Mouse (Mus musculus) midbrain, postnatal 0 days (tissue): ENCODE results near the gene Gm9945. TPM values are rescaled to one million over a fixed set of nuclear protein-coding genes. Genes with fewer than 3 reads are reported as not detected.

Experiments used
- ATAC-seq: fragments of 200-750 bp; cut with Nextera tagmentation; 2 replicates; pipeline ENCODE4 v1.8.0; 2017; ENCODE audit warnings: moderate number of reproducible peaks, mild to moderate bottlenecking, moderate TSS enrichment, moderate library complexity; ENCODE audit not compliant: low FRiP score
- DNase-seq: peaks from one replicate; pipeline ENCODE4 v3.0.0-alpha.2; 2015; ENCODE audit warnings: low spot score
- H3K27ac ChIP-seq: fragments of 300-500 bp; sonication (generic); 2 replicates; pipeline ENCODE4 v1.5.1; 2014; ENCODE audit warnings: low read depth, mild to moderate bottlenecking, low read length, mixed read lengths
- H3K27me3 ChIP-seq: fragments of 300-500 bp; sonication (generic); 2 replicates; pipeline ENCODE4 v1.6.1; 2014; ENCODE audit warnings: low read length, control low read depth, mixed read lengths; ENCODE audit not compliant: insufficient read depth
- H3K36me3 ChIP-seq: fragments of 300-500 bp; sonication (generic); 2 replicates; pipeline ENCODE4 v1.6.1; 2014; ENCODE audit warnings: low read length, control low read depth, mixed read lengths; ENCODE audit not compliant: insufficient read depth
- H3K4me1 ChIP-seq: fragments of 300-500 bp; sonication (generic); 2 replicates; pipeline ENCODE4 v1.6.1; 2014; ENCODE audit warnings: mild to moderate bottlenecking, control low read depth, antibody characterized with exemption, low read length, mixed read lengths; ENCODE audit not compliant: insufficient read depth
- H3K4me2 ChIP-seq: fragments of 300-500 bp; sonication (generic); 2 replicates; pipeline ENCODE4 v1.6.1; 2014; ENCODE audit warnings: low read depth, mild to moderate bottlenecking, low read length, mixed read lengths; ENCODE audit not compliant: poor library complexity, severe bottlenecking
- H3K4me3 ChIP-seq: fragments of 300-500 bp; sonication (generic); 2 replicates; pipeline ENCODE4 v1.5.1; 2014; ENCODE audit warnings: low read depth, mild to moderate bottlenecking, low read length, moderate library complexity
- H3K9ac ChIP-seq: fragments of 300-500 bp; sonication (generic); replicated peaks from 2 replicates; pipeline ENCODE4 v1.6.1; 2014; ENCODE audit warnings: mild to moderate bottlenecking, low read length, moderate library complexity, mixed read lengths; ENCODE audit not compliant: poor library complexity, severe bottlenecking
- H3K9me3 ChIP-seq: fragments of 300-500 bp; sonication (generic); 2 replicates; pipeline ENCODE4 v1.6.1; 2016; ENCODE audit warnings: low read length, control low read depth
- CTCF ChIP-seq: IDR thresholded peaks from 2 replicates; pipeline ENCODE4 v1.5.1; 2016; ENCODE audit warnings: antibody characterized with exemption, mild to moderate bottlenecking
- WGBS: fragments of 180-500 bp; shearing (Covaris S2); extraction: QIAGEN DNeasy Blood & Tissue Kit; methylation state at CpG from one replicate; pipeline ENCODE4 v1.1.7; 2014; 5-methylcytosine and 5-hydroxymethylcytosine counted together
- polyA plus RNA-seq: library from polyadenylated mRNA; unstranded; fragments of >200 nt; fragmentation: Nextera tagmentation; extraction: Ambion mirVana; gene quantifications from 2 replicates; pipeline ENCODE4 v1.2.1, GENCODE M21; 2015
- total RNA-seq: library from RNA; depleted of rRNA; stranded (reverse); fragments of >200 nt; gene quantifications from 2 replicates; pipeline ENCODE4 v1.2.3, GENCODE M21; 2014; rRNA removed

Gm9945 gene
- total and polyA plus RNA-seq, 2 experiments from 2014 or later, result 0.33 TPM; not detected in 1

GRCm38 (mm10) chr11:53525461-53525860 lies 45.5 kb downstream of the Gm9945 start:
- ATAC-seq, result no peak
- Histone ChIP-seq H3K9me3 (no peaks in the 10 kb centered on the region), H3K4me3 (no peak overlapping the region), H3K4me2 (no peak overlapping the region), H3K9ac (no peak overlapping the region), H3K27me3 (no peaks in the 10 kb centered on the region), H3K4me1 (peaks cover 16% of the 10 kb centered on the region; the same call in 1 of the 2 replicates), H3K27ac (no peak overlapping the region), H3K36me3 (no peaks in the 10 kb centered on the region)
- DNase-seq, result no peak
- 45% methylated on average over 4 of the region's 4 CpGs for WGBS
- TF ChIP-seq CTCF, result no peak

DNA sequence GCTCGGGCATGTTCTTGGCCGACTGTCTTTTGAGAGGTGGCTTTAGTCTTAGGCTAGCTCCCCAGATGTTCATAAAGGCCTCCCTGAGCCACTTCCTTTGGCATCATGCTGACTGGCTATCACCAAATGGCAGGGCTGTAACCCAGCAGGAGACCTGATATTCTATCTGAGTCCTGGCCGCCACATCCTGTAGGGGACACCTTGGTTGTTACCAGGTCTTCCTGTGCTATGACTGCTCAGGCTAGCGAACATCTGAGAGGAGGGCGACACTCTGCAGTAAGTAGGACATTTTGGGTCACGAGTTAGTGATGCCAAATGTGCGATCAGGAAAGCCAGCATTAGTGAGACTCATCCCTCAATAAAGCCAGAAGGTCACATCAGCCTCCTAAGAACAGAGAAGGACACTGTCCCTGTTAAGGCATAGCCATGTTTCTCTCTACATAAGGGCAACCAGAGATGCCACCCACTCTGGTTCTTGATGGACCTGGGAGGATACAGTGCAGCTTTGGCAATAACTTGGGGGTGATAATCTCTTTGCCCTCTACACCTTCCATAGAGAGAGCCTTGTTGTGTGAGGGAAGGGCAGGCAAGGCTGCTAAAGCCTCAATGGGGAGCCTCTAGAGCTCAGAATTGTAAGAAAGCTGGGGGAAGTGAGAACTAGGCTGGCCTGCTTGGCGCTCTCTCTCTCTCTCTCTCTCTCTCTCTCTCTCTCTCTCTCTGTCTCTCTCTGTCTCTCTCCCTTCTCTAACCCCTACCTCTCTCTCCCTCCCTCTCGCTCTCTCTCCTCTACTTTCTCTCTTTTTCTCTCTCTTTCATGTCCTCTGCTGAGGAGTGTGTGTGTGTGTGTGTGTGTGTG lies 48.7 kb downstream of the Gm9945 start:
- Histone ChIP-seq H3K4me3 (no peak overlapping the region), H3K9me3 (no peaks in the 10 kb centered on the region), H3K4me1 (peaks cover 16% of the 10 kb centered on the region; the same call in 1 of the 2 replicates), H3K36me3 (peaks cover 2% of the 10 kb centered on the region), H3K27ac (0 out of 2 replicates have a peak overlapping the region, but pooled peaks have one; percentile 8), H3K4me2 (no peak overlapping the region), H3K9ac (no peak overlapping the region), H3K27me3 (no peaks in the 10 kb centered on the region)
- DNase-seq (no peak), ATAC-seq (no peak)
- 80% methylated on average over 9 of the region's 9 CpGs for WGBS
- TF ChIP-seq CTCF, result no peak

DNA sequence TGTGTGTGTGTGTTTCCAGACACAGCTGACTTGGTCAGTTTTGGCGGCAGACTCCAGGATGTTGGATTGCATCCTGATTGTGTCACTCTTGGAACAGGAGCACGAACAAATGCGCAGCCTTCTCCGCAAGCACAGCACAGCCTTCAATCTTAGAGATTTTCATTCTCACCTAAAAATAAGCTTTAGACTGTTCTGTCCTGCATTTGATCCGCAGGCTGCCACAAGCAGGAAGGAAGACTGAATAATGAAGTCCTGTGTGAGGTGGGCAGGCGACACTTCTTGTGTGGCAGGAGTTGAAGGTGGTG lies 49.2 kb downstream of the Gm9945 start:
- Histone ChIP-seq H3K4me1 (peaks cover 14% of the 10 kb centered on the region; the same call in 1 of the 2 replicates), H3K9ac (0 out of 2 replicates have a peak overlapping the region, but pooled peaks have one; percentile 19), H3K27me3 (no peaks in the 10 kb centered on the region), H3K9me3 (no peaks in the 10 kb centered on the region), H3K36me3 (peaks cover 8% of the 10 kb centered on the region), H3K4me3 (no peak overlapping the region), H3K27ac (no peak overlapping the region), H3K4me2 (no peak overlapping the region)
- no peak for TF ChIP-seq CTCF
- DNase-seq, result peak; percentile 34
- no peak for ATAC-seq
- 57% methylated on average over 6 of the region's 6 CpGs for WGBS

DNA sequence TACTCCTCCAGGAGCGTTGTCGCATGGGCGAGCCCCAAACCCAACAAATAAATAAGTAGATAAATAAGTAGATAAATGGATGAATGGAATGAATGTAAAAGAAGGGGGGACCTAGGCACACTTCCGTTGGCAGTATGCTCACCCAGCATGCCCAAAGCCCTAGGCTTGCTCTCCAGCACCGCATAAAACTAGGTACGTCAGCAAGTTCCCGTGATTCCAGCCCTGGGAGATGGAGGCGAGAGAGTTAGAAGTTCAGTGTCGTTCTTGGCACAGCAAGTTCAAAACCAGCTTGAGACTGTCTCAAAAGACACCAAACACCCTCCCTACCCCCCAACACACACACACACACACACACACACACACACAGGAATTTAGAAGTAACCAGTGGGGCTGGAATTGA lies 50.0 kb downstream of the Gm9945 start:
- Histone ChIP-seq H3K9ac (no peak overlapping the region), H3K4me3 (no peak overlapping the region), H3K36me3 (peaks cover 16% of the 10 kb centered on the region), H3K4me1 (peaks cover 14% of the 10 kb centered on the region; the same call in 1 of the 2 replicates), H3K27me3 (no peaks in the 10 kb centered on the region), H3K27ac (no peak overlapping the region), H3K4me2 (no peak overlapping the region), H3K9me3 (no peaks in the 10 kb centered on the region)
- no peak for ATAC-seq
- TF ChIP-seq CTCF, result no peak
- no peak for DNase-seq
- WGBS, result 85% methylated on average over 9 of the region's 9 CpGs

Other genes starting within 250 kb of the Gm9945 start
- 93.7 and 112 TPM in 2 replicates for gene Hspa4, start 179.7 kb upstream of the Gm9945 start, total RNA-seq
- gene Hspa4, start 179.7 kb upstream of the Gm9945 start, polyA plus RNA-seq, result 42.8 and 43.3 TPM in 2 replicates
- 0.11 and 0.76 TPM in 2 replicates for gene Zcchc10, start 155.5 kb upstream of the Gm9945 start, total RNA-seq
- 16.3 and 17.4 TPM in 2 replicates for gene Zcchc10, start 155.5 kb upstream of the Gm9945 start, polyA plus RNA-seq
- gene Aff4, start 129.3 kb upstream of the Gm9945 start, total RNA-seq, result 103 and 126 TPM in 2 replicates
- 64.6 and 90.2 TPM in 2 replicates for gene Aff4, start 129.3 kb upstream of the Gm9945 start, polyA plus RNA-seq
- gene Leap2, start 57.0 kb upstream of the Gm9945 start, total RNA-seq, result not detected in 2 replicates
- not detected in 2 replicates for gene Leap2, start 57.0 kb upstream of the Gm9945 start, polyA plus RNA-seq
- 19.6 and 23.8 TPM in 2 replicates for gene Uqcrq, start 49.3 kb upstream of the Gm9945 start, total RNA-seq
- gene Uqcrq, start 49.3 kb upstream of the Gm9945 start, polyA plus RNA-seq, result 860 and 944 TPM in 2 replicates
- 0.05 and 5.5 TPM in 2 replicates for gene Gdf9, start 49.1 kb upstream of the Gm9945 start, total RNA-seq
- gene Gdf9, start 49.1 kb upstream of the Gm9945 start, polyA plus RNA-seq, result 1.1 and 2.3 TPM in 2 replicates
- gene Gm10447, start 23.1 kb upstream of the Gm9945 start, total RNA-seq, result not detected in 2 replicates
- 0.11 TPM in 2 replicates for gene Gm10447, start 23.1 kb upstream of the Gm9945 start, polyA plus RNA-seq
- 5.4 and 10.9 TPM in 2 replicates for gene Shroom1, start 23.0 kb upstream of the Gm9945 start, total RNA-seq
- 3.4 and 4.1 TPM in 2 replicates for gene Shroom1, start 23.0 kb upstream of the Gm9945 start, polyA plus RNA-seq
- not detected in 2 replicates for gene Gm9837, start 9.7 kb upstream of the Gm9945 start, total RNA-seq
- not detected in 2 replicates for gene Gm9837, start 9.7 kb upstream of the Gm9945 start, polyA plus RNA-seq
- 6.6 and 7.3 TPM in 2 replicates for gene Sowaha, start 108 bp downstream of the Gm9945 start, total RNA-seq
- 3.5 and 4.0 TPM in 2 replicates for gene Sowaha, start 108 bp downstream of the Gm9945 start, polyA plus RNA-seq
- 44.8 and 54.6 TPM in 2 replicates for gene Sept8, start 39.1 kb downstream of the Gm9945 start, total RNA-seq
- gene Sept8, start 39.1 kb downstream of the Gm9945 start, polyA plus RNA-seq, result 18.7 and 19.7 TPM in 2 replicates
- gene Kif3a, start 87.2 kb downstream of the Gm9945 start, total RNA-seq, result 114 and 117 TPM in 2 replicates
- 335 and 386 TPM in 2 replicates for gene Kif3a, start 87.2 kb downstream of the Gm9945 start, polyA plus RNA-seq
- not detected in 2 replicates for gene Il4, start 138.5 kb downstream of the Gm9945 start, total RNA-seq
- gene Il4, start 138.5 kb downstream of the Gm9945 start, polyA plus RNA-seq, result 3.9 and 4.9 TPM in 2 replicates
- not detected in 2 replicates for gene Il13, start 154.5 kb downstream of the Gm9945 start, total RNA-seq
- not detected in 2 replicates for gene Il13, start 154.5 kb downstream of the Gm9945 start, polyA plus RNA-seq
- 5.2 and 5.8 TPM in 2 replicates for gene Rad50, start 227.2 kb downstream of the Gm9945 start, total RNA-seq
- gene Rad50, start 227.2 kb downstream of the Gm9945 start, polyA plus RNA-seq, result 8.9 and 10.0 TPM in 2 replicates
- not detected in 2 replicates for gene Il5, start 240.6 kb downstream of the Gm9945 start, total RNA-seq
- 0.15 and 0.30 TPM in 2 replicates for gene Il5, start 240.6 kb downstream of the Gm9945 start, polyA plus RNA-seq